Mouse (Mus musculus) brain, embryonic 14.5 days (tissue): Measurements from ENCODE around the gene Sgk1.

Experiments
- CTCF ChIP-seq: fragments of 200-500 bp; IDR thresholded peaks from 2 replicates; pipeline ENCODE4 v1.5.1; 2012; ENCODE audit warnings: inconsistent platforms, mild to moderate bottlenecking, moderate library complexity, borderline replicate concordance; ENCODE audit not compliant: insufficient read depth, insufficient read length; ENCODE audit errors: extremely low read depth
- POLR2A ChIP-seq: fragments of 200-500 bp; IDR thresholded peaks from 2 replicates; pipeline ENCODE4 v1.6.1; 2012; ENCODE audit warnings: mild to moderate bottlenecking, inconsistent platforms, borderline replicate concordance; ENCODE audit not compliant: poor library complexity, insufficient read depth, insufficient read length, severe bottlenecking; ENCODE audit errors: extremely low read depth

DNA sequence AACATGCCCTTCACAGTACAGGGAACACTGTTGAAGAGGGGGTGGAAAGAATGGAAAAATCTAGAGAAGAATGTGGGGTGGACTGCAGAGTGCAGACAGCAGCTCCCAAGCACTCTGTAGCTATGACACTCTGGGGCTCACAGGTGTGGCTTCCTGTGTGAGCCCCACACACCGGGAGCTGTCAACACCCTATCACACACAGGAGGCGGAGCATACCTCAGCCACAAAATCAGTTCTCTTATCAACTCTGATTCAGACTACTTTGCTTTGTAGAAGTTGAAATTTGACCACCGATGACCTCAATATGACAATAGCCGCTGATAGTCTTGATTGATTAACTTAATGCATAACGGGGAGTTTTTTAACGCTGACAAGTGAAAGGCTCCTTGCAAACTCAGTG lies 93.4 kb downstream of the Sgk1 start:
- TF ChIP-seq CTCF (no peak), POLR2A (no peak)
